Mouse (Mus musculus): ENCODE data around the gene Ift57. TPM values are rescaled to one million over a fixed set of nuclear protein-coding genes. Genes with fewer than 3 reads are reported as not detected.

Ift57 gene
- polyA plus RNA-seq, 1 experiment from 2014 or later: 45.4 TPM

GRCm38 (mm10) chr16:49796271-49796670, 97.2 kb downstream of the Ift57 start:
- Histone ChIP-seq H3K36me3 (no peaks in the 10 kb centered on the region), H3K27me3 (no peaks in the 10 kb centered on the region), H3K4me2 (replicated peaks) (no peak overlapping the region), H3K4me1 (no peaks in the 10 kb centered on the region), H3K9ac (no peak overlapping the region), H3K4me3 (replicated peaks) (no peak overlapping the region), H3K27ac (replicated peaks) (no peak overlapping the region), H3K9me3 (replicated peaks) (no peaks in the 10 kb centered on the region)
- 83% methylated on average over 2 of the region's 2 CpGs for WGBS
- no peak for ATAC-seq (ENCODE audit: insufficient number of reproducible peaks, low FRiP score, low TSS enrichment, low read depth)

DNA sequence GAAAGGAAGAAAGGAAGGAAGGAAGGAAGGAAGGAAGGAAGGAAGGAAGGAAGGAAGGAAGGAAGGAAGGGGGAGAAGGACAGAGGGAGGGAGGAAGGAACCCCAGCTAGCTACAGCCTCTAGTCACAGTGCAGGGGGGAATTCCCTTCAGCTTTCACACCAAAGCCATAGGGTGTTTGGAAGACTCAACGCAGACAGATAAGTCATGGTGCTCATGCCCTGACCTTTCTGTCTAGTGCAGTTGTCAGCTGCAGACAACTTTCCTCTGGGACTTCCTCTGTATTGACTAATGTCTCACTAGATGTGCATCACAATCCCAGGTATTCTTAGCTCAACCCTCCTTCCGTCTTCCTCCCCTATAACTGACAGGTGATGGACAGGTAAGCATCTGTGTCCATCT, 97.9 kb downstream of the Ift57 start:
- Histone ChIP-seq H3K27me3 (no peaks in the 10 kb centered on the region), H3K4me3 (replicated peaks) (no peak overlapping the region), H3K4me2 (replicated peaks) (no peak overlapping the region), H3K27ac (replicated peaks) (no peak overlapping the region), H3K4me1 (no peaks in the 10 kb centered on the region), H3K9ac (no peak overlapping the region), H3K36me3 (no peaks in the 10 kb centered on the region), H3K9me3 (replicated peaks) (no peaks in the 10 kb centered on the region)
- WGBS: 72% methylated on average over 2 of the region's 2 CpGs
- ATAC-seq (ENCODE audit: insufficient number of reproducible peaks, low FRiP score, low TSS enrichment, low read depth): no peak

- Histone ChIP-seq H3K27ac (replicated peaks) (no peak overlapping the region), H3K36me3 (no peaks in the 10 kb centered on the region)
- 75% methylated on average over 6 of the region's 6 CpGs for WGBS
Measured at GRCm38 (mm10) chr16:49798790-49799189, 99.8 kb downstream of the Ift57 start.

GRCm38 (mm10) chr16:49799597-49800561, 100.8 kb downstream of the Ift57 start, which contains the start of gene Cd47:
Cd47 (plus strand) TSS chr16:49800533.
- WGBS: 82% methylated on average over 10 of the region's 10 CpGs
- no peaks in the 10 kb centered on the region for H3K27me3 ChIP-seq
- ATAC-seq (ENCODE audit: insufficient number of reproducible peaks, low FRiP score, low TSS enrichment, low read depth): no peak
- no peaks in the 10 kb centered on the region for H3K9me3 ChIP-seq (replicated peaks)
- no peak within 1 kb of the TSS for H3K27ac ChIP-seq (replicated peaks)
- no peaks in the 10 kb centered on the region for H3K36me3 ChIP-seq
- no peak within 1 kb of the TSS for H3K9ac ChIP-seq
- H3K4me3 ChIP-seq (replicated peaks): no peak within 1 kb of the TSS
- peaks cover 9% of the 10 kb centered on the region for H3K4me1 ChIP-seq
- no peak within 1 kb of the TSS for H3K4me2 ChIP-seq (replicated peaks)

More at GRCm38 (mm10) chr16:49798790-49799189, 99.8 kb downstream of the Ift57 start:
- no peak overlapping the region for H3K9ac ChIP-seq
- no peaks in the 10 kb centered on the region for H3K9me3 ChIP-seq (replicated peaks)
- no peak overlapping the region for H3K4me3 ChIP-seq (replicated peaks)
- peaks cover 2% of the 10 kb centered on the region for H3K4me1 ChIP-seq
- no peaks in the 10 kb centered on the region for H3K27me3 ChIP-seq
- ATAC-seq (ENCODE audit: insufficient number of reproducible peaks, low FRiP score, low TSS enrichment, low read depth): no peak
- no peak overlapping the region for H3K4me2 ChIP-seq (replicated peaks)

- Histone ChIP-seq H3K27me3 (no peaks in the 10 kb centered on the region), H3K9ac (no peak overlapping the region), H3K9me3 (replicated peaks) (no peaks in the 10 kb centered on the region), H3K36me3 (no peaks in the 10 kb centered on the region), H3K27ac (replicated peaks) (no peak overlapping the region), H3K4me2 (replicated peaks) (no peak overlapping the region), H3K4me3 (replicated peaks) (no peak overlapping the region), H3K4me1 (peaks cover 9% of the 10 kb centered on the region)
- no peak for ATAC-seq (ENCODE audit: insufficient number of reproducible peaks, low FRiP score, low TSS enrichment, low read depth)
- WGBS: 75% methylated on average over 5 of the region's 5 CpGs
Measured at GRCm38 (mm10) chr16:49800996-49801395, 102.0 kb downstream of the Ift57 start.

- no peaks in the 10 kb centered on the region for H3K36me3 ChIP-seq
- no peak overlapping the region for H3K4me3 ChIP-seq (replicated peaks)
- H3K9ac ChIP-seq: no peak overlapping the region
- no peaks in the 10 kb centered on the region for H3K27me3 ChIP-seq
- H3K4me1 ChIP-seq: peaks cover 9% of the 10 kb centered on the region
- 44% methylated on average over 5 of the region's 5 CpGs for WGBS
- H3K9me3 ChIP-seq (replicated peaks): no peaks in the 10 kb centered on the region
- no peak overlapping the region for H3K4me2 ChIP-seq (replicated peaks)
- no peak for ATAC-seq (ENCODE audit: insufficient number of reproducible peaks, low FRiP score, low TSS enrichment, low read depth)
- no peak overlapping the region for H3K27ac ChIP-seq (replicated peaks)
Measured at GRCm38 (mm10) chr16:49801399-49801798, 102.4 kb downstream of the Ift57 start.

DNA sequence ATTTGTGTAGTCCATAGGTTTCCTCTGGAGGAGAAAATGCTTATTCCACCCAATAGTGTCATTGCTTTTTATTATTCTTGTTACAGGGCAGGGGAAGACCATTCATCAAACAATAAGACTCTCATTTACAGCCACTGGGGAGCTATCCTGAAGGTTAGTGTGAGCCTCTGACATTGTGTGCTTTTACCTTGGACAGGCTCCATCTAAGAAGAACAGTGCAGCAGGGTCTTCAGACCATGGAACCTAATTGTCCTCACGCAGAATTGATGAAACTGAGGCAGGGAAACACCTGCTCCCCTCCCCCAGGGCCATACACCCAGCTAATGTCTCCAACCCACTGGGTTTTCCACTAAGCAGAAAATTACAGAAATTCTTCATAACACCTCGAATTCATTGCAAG, 104.0 kb downstream of the Ift57 start:
- no peak for ATAC-seq (ENCODE audit: insufficient number of reproducible peaks, low FRiP score, low TSS enrichment, low read depth)
- Histone ChIP-seq H3K4me3 (replicated peaks) (no peak overlapping the region), H3K4me1 (peaks cover 9% of the 10 kb centered on the region), H3K27ac (replicated peaks) (no peak overlapping the region), H3K9me3 (replicated peaks) (no peaks in the 10 kb centered on the region), H3K36me3 (no peaks in the 10 kb centered on the region), H3K9ac (no peak overlapping the region), H3K27me3 (no peaks in the 10 kb centered on the region), H3K4me2 (replicated peaks) (no peak overlapping the region)
- 60% methylated on average over 2 of the region's 2 CpGs for WGBS

- Histone ChIP-seq H3K27ac (replicated peaks) (no peak overlapping the region), H3K36me3 (no peaks in the 10 kb centered on the region), H3K4me2 (replicated peaks) (peak overlapping the region; percentile 54), H3K4me3 (replicated peaks) (peak overlapping the region; percentile 33), H3K4me1 (peaks cover 9% of the 10 kb centered on the region), H3K27me3 (no peaks in the 10 kb centered on the region), H3K9ac (no peak overlapping the region; the same call in 1 of the 2 replicates), H3K9me3 (replicated peaks) (no peaks in the 10 kb centered on the region)
- WGBS: 3% methylated on average over 12 of the region's 12 CpGs
- ATAC-seq (ENCODE audit: insufficient number of reproducible peaks, low FRiP score, low TSS enrichment, low read depth): peak; percentile 71
Measured at GRCm38 (mm10) chr16:49803932-49804461, 105.0 kb downstream of the Ift57 start.

DNA sequence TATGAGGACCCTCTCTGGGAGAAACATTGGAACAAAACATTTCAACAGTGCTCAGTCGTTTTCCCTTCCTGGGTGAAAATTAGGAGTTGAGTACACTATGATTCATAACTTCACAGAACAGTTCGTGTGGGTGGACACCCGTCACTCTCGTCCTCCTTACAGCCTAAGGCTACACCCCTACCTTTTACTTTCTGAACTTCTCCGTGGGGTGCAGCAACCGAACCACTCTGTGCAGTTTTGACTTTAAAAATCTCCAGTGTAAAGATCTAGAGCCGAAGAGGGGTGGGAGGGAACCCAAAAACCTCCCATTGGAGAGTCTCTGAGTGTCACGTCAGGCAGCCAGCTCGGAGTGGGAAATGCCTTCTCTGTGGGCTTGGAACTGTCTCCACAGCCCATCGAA, 107.9 kb downstream of the Ift57 start:
- 76% methylated on average over 10 of the region's 10 CpGs for WGBS
- no peak overlapping the region for H3K9ac ChIP-seq
- peaks cover 9% of the 10 kb centered on the region for H3K4me1 ChIP-seq
- no peak overlapping the region for H3K4me2 ChIP-seq (replicated peaks)
- H3K36me3 ChIP-seq: no peaks in the 10 kb centered on the region
- H3K27ac ChIP-seq (replicated peaks): no peak overlapping the region
- no peaks in the 10 kb centered on the region for H3K27me3 ChIP-seq
- H3K9me3 ChIP-seq (replicated peaks): no peaks in the 10 kb centered on the region
- ATAC-seq (ENCODE audit: insufficient number of reproducible peaks, low FRiP score, low TSS enrichment, low read depth): no peak
- H3K4me3 ChIP-seq (replicated peaks): no peak overlapping the region

- no peaks in the 10 kb centered on the region for H3K27me3 ChIP-seq
- no peak overlapping the region for H3K27ac ChIP-seq (replicated peaks)
- H3K4me2 ChIP-seq (replicated peaks): no peak overlapping the region
- H3K9ac ChIP-seq: no peak overlapping the region
- no peak for ATAC-seq (ENCODE audit: insufficient number of reproducible peaks, low FRiP score, low TSS enrichment, low read depth)
- H3K9me3 ChIP-seq (replicated peaks): no peaks in the 10 kb centered on the region
- peaks cover 9% of the 10 kb centered on the region for H3K4me1 ChIP-seq
- no peak overlapping the region for H3K4me3 ChIP-seq (replicated peaks)
- 81% methylated on average over 7 of the region's 7 CpGs for WGBS
- H3K36me3 ChIP-seq: no peaks in the 10 kb centered on the region
Measured at GRCm38 (mm10) chr16:49807419-49807841, 108.4 kb downstream of the Ift57 start.

- Histone ChIP-seq H3K27me3 (no peaks in the 10 kb centered on the region), H3K9ac (no peak overlapping the region), H3K9me3 (replicated peaks) (no peaks in the 10 kb centered on the region), H3K4me2 (replicated peaks) (no peak overlapping the region), H3K27ac (replicated peaks) (no peak overlapping the region), H3K36me3 (no peaks in the 10 kb centered on the region), H3K4me1 (peaks cover 14% of the 10 kb centered on the region), H3K4me3 (replicated peaks) (no peak overlapping the region)
- WGBS: 78% methylated on average over 18 of the region's 18 CpGs
- no peak for ATAC-seq (ENCODE audit: insufficient number of reproducible peaks, low FRiP score, low TSS enrichment, low read depth)
Measured at GRCm38 (mm10) chr16:49807862-49808430, 108.9 kb downstream of the Ift57 start.

All from embryonic facial prominence, embryonic 15.5 days (tissue).